Mouse (Mus musculus): ENCODE measurements around the gene Phf11b. TPM values are rescaled to one million over a fixed set of nuclear protein-coding genes. Genes with fewer than 3 reads are reported as not detected.
"Not testable (repeated sequence)": the region's sequence is repeated elsewhere in the genome, so short reads cannot be mapped to it uniquely, and the experiment has no call there.

The Phf11b gene
- total RNA-seq (2017): 4.2 and 9.2 TPM in 2 replicates

GRCm38 (mm10) chr14:59341189-59341588 is at the start of gene Phf11b:
Gene Phf11b (minus strand): TSS chr14:59341351.
- ATAC-seq (replicated peaks; ENCODE audit: low read depth, poor library complexity, severe bottlenecking): peak; percentile 92

- ATAC-seq (replicated peaks; ENCODE audit: low read depth, poor library complexity, severe bottlenecking): peak; percentile 52; the same call in 1 of the 2 replicates
These were observed 49.0 kb upstream of the Phf11b start for GRCm38 (mm10) chr14:59390181-59390580.

GRCm38 (mm10) chr14:59389532-59389931 is 48.4 kb upstream of the Phf11b start:
- no peak for ATAC-seq (replicated peaks; ENCODE audit: low read depth, poor library complexity, severe bottlenecking)

- no peak for ATAC-seq (replicated peaks; ENCODE audit: low read depth, poor library complexity, severe bottlenecking)
These were observed 29.4 kb upstream of the Phf11b start for GRCm38 (mm10) chr14:59370348-59371068.

GRCm38 (mm10) chr14:59366386-59367105 is 25.4 kb upstream of the Phf11b start:
- ATAC-seq (replicated peaks; ENCODE audit: low read depth, poor library complexity, severe bottlenecking): no peak

- no peak for ATAC-seq (replicated peaks; ENCODE audit: low read depth, poor library complexity, severe bottlenecking)
These were observed 24.1 kb upstream of the Phf11b start, which contains the start of gene Phf11d for GRCm38 (mm10) chr14:59365244-59365644. Gene Phf11d (minus strand): TSS chr14:59365470.

- no peak for ATAC-seq (replicated peaks; ENCODE audit: low read depth, poor library complexity, severe bottlenecking)
These were observed 1.6 kb downstream of the Phf11b start for GRCm38 (mm10) chr14:59339541-59339940.

GRCm38 (mm10) chr14:59336056-59336455 is 5.1 kb downstream of the Phf11b start:
- not testable (repeated sequence) for ATAC-seq (replicated peaks; ENCODE audit: low read depth, poor library complexity, severe bottlenecking)

GRCm38 (mm10) chr14:59330499-59330898 is 10.7 kb downstream of the Phf11b start:
- 0 out of 2 replicates have a peak, but pooled peaks have one; percentile 47 for ATAC-seq (replicated peaks; ENCODE audit: low read depth, poor library complexity, severe bottlenecking)

- ATAC-seq (replicated peaks; ENCODE audit: low read depth, poor library complexity, severe bottlenecking): not testable (repeated sequence)
These were observed 21.2 kb downstream of the Phf11b start for GRCm38 (mm10) chr14:59319970-59320369.

- not testable (repeated sequence) for ATAC-seq (replicated peaks; ENCODE audit: low read depth, poor library complexity, severe bottlenecking)
These were observed 22.1 kb downstream of the Phf11b start for GRCm38 (mm10) chr14:59319036-59319435.

GRCm38 (mm10) chr14:59297391-59297790 is 43.8 kb downstream of the Phf11b start, which contains the start of gene Phf11a:
Gene Phf11a (minus strand): TSS chr14:59297522.
- ATAC-seq (replicated peaks; ENCODE audit: low read depth, poor library complexity, severe bottlenecking): peak; percentile 74

- ATAC-seq (replicated peaks; ENCODE audit: low read depth, poor library complexity, severe bottlenecking): not testable (repeated sequence)
These were observed 49.4 kb downstream of the Phf11b start for GRCm38 (mm10) chr14:59291769-59292168.

GRCm38 (mm10) chr14:59274961-59275360 is 66.2 kb downstream of the Phf11b start:
- ATAC-seq (replicated peaks; ENCODE audit: low read depth, poor library complexity, severe bottlenecking): not testable (repeated sequence)

Other genes starting within 250 kb of the Phf11b start
- gene 1700129C05Rik, start 198.5 kb downstream of the Phf11b start, total RNA-seq (2017): not detected in 2 replicates
- gene Gm5142, start 162.6 kb downstream of the Phf11b start, total RNA-seq (2017): not detected in 2 replicates
- gene Rcbtb1, start 140.1 kb downstream of the Phf11b start, total RNA-seq (2017): 16.5 and 17.3 TPM in 2 replicates
- 3.2 TPM in 1 of 2 replicates, not detected in the other for gene Gm6904, start 81.1 kb downstream of the Phf11b start, total RNA-seq (2017)
- gene Phf11a, start 43.8 kb downstream of the Phf11b start, total RNA-seq (2017): 0.46 and 2.0 TPM in 2 replicates
- 1.5 TPM in 2 replicates for gene Phf11d, start 24.1 kb upstream of the Phf11b start, total RNA-seq (2017)
- 0.69 and 2.9 TPM in 2 replicates for gene Phf11c, start 54.0 kb upstream of the Phf11b start, total RNA-seq (2017)
- 32.4 and 49.0 TPM in 2 replicates for gene Setdb2, start 99.5 kb upstream of the Phf11b start, total RNA-seq (2017)
- gene Cab39l, start 99.6 kb upstream of the Phf11b start, total RNA-seq (2017): 27.5 and 30.2 TPM in 2 replicates

Measured in common myeloid progenitor, adult 5-6 weeks (primary cell).